Mouse (Mus musculus) bone marrow, adult 2 months (tissue): ENCODE data around the gene Ankdd1b.

ENCODE experiments used
- CTCF ChIP-seq: fragments of 200-500 bp; IDR thresholded peaks from 2 replicates; pipeline ENCODE4 v1.5.1; 2011; ENCODE audit warnings: low read length, control low read depth; ENCODE audit not compliant: control insufficient read depth, insufficient read depth
- POLR2A ChIP-seq: fragments of 200-500 bp; IDR thresholded peaks from 2 replicates; pipeline ENCODE4 v1.6.1; 2011; ENCODE audit warnings: low read depth, mild to moderate bottlenecking, control low read depth, low read length, borderline replicate concordance; ENCODE audit not compliant: control insufficient read depth

GRCm38 (mm10) chr13:96514154-96514942, 43.4 kb upstream of the Ankdd1b start:
- no peak for TF ChIP-seq CTCF
- no peak for TF ChIP-seq POLR2A
